Mouse (Mus musculus) kidney, adult 8-10 months (tissue): ENCODE measurements around the gene Fam72a.

Source experiments
- DNase-seq, 2 experiments: peaks; one replicate each; pipeline ENCODE4 v3.0.0; 2022

Gene Fam72a

DNA sequence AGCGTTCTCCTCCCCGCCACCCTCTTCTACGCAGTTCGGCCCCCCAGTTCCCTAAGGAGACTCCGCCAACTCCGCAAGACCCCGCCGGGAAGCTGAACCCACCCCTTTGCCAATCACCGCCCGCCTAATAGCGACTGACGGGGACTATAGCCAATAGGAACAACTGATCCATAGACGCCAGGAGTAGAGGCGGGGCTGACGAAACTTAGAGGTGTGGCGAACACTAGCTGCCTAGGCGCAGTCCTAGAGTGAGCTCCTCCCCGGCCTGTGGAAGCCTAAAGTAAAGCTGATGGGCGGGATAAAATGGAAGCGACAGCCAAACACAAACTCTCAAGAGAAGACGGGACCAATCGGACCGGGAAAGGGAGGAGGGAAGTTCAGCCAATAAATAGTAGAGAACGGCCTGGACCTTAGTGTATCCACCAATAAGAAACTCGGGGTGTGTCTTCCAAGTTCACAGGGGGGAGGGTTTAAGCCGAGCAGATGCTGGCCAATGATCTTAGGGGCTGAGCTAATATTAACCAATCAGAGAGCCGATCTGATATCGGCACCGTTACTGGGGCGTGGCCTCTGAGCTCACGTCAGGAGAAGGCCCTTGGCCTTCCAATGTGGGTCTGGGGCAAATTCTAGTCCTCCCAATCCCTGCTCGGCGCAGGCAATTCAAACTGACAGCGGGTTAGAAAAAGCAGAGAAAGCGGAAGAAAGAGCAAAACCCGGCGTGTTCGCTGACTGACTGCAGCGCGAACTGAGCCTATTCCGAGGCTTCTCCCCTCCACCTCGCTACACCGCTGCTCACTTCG, at the start of gene Fam72a, which contains the start of gene Srgap2:
Gene Fam72a (plus strand): TSS at position 623 of the 800 bp plus-strand sequence.
Gene Srgap2 (minus strand): TSS at position 72 of the 800 bp plus-strand sequence.
- peak; percentile 99 to 100 for DNase-seq

GRCm38 (mm10) chr1:131478770-131479305, 48.9 kb upstream of the Fam72a start:
- DNase-seq = peak; percentile 48 to 66

DNA sequence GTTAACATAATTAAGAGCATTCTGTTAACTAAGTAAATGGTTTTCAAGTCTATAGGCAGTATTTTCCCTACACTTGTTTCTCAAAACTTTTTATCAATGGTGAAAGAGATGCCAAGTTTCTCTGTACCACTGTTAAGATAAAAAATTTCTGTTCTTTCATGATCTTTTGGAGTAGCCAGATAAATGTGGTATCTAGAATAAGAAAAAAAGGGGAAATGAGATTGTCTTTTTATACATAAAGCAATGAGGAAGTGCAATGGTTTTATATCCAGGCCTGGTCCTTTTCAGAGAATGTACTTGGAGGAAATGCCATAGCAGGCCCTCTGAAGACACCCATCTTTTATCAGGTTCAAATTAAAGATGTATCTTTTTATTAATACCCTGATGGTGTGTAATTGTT, 46.3 kb upstream of the Fam72a start:
- DNase-seq = no peak

DNA sequence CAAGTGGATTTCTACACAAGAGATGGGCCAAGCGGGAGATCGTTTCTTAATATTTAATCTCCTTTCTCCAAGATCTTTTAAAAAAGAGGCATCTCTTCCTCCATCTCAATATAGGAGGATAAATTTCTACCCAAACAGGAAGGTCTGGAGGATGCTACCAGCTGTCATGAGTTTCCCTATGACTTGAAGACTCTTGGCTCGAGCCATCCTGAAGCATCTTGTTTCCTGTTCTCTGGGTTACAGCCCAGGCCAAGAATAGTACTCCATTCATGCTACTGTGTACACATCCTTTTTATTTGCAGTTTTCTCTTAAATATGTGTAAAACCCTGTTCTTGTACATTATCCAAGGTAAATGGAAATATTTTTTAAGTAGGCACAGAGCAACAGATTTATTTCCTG, 45.5 kb upstream of the Fam72a start:
- peak in 1 of 2 experiments; percentile 19 for DNase-seq

DNA sequence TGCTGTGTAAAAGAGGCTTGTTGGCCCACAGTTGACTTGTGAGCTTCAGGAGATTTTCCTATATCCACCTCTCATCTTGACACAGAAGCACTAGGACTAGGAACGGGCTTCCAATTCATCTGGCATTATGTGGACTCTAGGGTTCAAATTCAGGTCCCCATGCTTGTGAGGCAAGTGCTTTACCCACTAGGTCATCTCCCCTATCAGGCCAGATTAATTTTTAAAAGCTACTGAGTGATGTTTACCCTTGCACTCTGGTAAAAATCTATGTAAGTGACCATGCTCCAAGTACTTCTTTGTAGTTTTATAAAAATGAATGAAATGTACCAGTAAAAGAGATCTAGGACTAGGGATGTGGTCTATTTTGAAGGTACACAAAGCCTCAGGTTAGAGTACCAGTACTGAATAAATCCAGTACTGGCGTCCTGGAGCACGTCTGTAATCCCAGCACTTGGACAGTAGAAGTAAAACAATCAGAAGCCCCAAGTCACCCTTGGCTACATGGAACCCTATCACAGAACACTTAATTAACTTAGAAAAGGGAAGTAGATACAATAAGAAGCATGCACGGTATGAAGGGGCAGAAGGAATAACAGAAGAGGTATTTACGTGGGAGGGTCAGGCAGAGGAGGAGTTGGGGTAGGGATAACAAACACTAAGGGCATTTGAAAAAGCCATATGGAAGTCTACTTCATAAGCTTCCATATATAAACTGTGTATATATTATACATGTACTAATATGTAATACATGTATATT, 41.4 kb upstream of the Fam72a start:
- peak in 1 of 2 experiments; percentile 18 for DNase-seq

DNA sequence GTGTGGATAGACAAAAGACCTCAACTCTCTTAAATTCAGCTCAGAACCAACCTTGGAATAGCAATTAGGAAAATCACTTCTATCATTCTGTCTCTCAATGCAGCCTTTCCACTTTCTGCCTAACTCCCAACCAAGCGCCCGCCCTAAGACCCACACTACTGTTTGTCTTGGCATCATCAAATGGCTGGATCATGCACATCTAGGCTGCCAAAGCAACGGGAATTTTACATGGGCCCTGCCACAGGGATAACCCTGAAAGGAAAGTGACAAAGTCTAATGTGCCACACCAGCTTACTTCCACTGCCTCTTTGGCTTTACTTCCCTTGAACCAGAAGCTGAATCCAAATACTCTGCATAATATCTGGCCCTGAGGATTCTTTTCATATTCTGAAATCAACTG, 38.4 kb upstream of the Fam72a start:
- DNase-seq = peak in 1 of 2 experiments; percentile 43

DNA sequence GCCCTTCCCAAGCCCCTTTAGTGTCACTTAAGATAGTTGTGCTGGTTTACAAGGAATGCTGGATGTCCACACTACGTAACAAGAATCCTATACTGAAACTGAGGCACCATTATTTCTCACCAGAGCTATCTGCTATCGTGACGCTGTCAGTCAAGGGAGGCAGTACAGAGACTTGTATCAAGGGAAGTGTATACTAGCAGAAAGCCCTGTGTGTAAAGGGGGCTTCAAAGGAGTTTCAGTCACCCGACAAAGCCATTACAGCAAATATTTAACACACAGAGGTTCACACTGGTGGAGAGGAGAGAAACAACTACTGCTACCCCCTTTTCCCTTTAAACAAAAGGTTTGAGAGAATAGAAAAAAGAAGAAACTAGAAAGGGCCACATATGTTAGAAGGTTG, 36.1 kb upstream of the Fam72a start:
- no peak for DNase-seq

GRCm38 (mm10) chr1:131492360-131492759, 35.3 kb upstream of the Fam72a start:
- DNase-seq = no peak

- peak in 1 of 2 experiments; percentile 12 for DNase-seq
Measured at GRCm38 (mm10) chr1:131493966-131494898, 33.5 kb upstream of the Fam72a start.

DNA sequence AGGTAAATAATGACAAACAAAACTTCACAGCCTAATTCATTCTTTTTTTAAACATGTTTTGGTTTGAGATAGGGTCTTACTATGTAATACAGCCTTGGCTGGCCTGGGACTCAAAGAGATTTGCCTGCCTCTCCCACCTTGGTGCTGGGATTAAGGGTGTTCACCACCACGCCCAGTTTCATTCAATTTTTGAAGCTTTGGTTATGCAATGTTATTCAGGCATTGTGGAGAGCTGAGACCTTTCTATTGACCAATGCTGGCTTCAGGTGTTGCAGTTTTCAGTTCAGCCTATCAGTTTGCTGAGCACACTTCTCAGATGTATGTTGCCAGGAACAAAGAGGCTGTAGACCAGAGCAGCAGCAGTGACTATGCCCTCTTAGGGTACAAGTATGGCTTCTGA, 29.5 kb upstream of the Fam72a start:
- no peak for DNase-seq

GRCm38 (mm10) chr1:131501681-131502080, 26.0 kb upstream of the Fam72a start:
- no peak for DNase-seq

DNA sequence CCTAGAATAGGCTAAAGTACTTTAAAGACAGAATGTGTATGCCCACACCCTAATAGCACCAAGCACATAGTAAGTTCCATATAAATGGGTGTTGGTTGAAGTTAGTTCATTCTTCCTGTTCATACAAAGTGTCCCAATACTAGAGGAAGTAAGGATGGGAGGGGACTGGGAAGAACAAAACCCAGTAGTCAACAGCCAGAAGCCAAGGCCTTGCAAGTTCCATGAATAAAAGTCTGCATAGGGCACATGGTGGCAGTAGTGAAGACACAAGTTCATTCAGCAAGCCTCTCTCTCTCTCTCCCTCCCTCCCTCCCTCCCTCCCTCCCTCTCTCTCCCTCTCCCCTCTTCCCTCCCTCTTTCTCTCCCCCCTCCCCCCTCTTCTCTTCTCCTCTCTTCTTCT, 16.6 kb upstream of the Fam72a start:
- DNase-seq = no peak

DNA sequence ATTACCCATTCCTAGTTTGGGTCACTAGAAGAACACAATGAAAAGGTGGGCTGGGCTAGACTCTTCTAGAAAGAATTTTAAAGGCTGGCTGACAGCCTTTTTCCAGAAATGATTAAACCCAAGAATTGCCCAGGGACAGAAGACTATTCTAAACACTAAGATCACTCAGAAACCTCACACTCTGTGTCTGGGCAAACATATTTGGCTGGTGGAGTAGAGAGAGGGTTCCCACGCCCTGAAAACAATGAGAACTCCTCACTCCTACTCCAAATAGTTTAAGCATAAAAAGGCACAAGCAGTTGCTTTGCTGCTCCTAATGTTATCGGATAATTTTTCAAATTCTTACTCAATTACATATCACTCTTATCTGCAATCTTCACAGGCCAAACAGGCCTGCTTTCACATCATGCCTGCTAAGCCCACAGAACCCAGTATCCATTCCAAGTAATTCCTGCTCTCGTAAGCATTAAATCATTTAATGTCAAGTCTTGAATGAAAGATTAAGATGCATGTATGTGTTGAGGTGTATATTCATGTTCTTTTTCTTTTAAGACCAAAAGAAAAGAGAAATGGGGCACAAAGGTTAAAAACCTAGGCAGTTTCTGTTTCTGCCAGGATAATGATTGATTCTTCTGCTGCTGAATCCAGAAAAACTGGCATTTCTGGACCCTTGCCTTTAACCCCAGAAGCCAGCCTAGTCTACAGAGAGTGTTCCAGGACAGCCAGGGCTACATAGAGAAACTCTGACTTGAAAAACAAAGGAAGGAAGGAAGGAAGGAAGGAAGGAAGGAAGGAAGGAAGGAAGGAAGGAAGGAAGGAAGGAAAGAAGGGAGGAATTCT, 15.8 kb upstream of the Fam72a start:
- peak; percentile 44 to 50 for DNase-seq

DNA sequence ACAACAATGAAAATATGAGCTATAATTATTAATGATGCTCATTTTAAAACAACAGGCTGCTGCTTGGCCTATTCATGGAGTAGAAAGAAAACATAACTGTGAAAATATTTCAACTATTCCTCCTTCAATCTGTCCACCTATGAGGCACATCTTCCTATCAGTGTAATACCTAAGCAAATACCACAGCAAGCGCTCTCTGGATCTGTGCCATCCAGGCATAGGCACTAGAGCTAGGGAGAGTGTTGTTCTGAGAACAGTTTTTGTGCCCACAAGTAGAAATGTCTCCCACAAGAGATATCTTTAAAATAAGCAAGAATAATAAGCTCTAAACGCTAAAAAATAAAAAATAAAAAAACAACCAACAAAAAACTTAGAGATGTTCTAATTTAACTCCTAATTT, 14.6 kb upstream of the Fam72a start:
- no peak for DNase-seq

DNA sequence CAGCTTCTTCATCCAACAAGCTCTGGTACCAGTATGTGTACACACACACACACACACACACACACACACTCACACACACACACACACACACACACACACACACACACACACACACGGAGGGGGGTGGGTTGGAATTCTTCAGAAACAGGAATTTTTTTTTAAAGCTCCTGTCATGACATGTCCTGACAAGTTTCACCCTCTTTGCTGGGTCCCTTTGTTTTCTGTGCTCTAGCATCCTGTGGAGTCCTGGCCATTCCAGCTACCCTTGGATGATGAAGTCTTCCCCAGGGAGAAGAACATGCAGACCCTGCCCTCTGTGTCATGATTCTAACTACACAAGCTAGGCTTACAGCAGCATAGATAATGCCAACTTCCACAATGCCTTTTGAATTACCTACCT, 13.5 kb upstream of the Fam72a start:
- DNase-seq = no peak

DNA sequence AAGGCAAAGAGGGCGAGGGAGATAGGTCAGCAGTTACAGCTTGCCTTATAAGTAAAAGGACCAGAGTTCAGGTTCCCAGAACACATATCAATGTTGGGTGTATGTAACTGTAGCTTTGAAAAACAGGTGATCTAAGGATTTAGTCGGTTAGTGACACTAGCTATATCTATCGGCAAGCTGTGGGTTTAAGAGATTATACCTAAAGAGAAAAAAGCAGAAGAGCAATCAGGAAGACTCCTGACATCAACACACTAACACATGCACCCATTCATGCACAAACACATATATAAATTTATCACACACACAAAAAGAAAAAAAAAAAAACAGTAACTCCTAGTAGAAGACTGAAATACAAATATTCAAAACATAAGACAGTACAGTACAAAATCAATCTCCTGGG, 11.1 kb upstream of the Fam72a start:
- no peak for DNase-seq

GRCm38 (mm10) chr1:131523794-131524193, 3.9 kb upstream of the Fam72a start:
- no peak for DNase-seq

DNA sequence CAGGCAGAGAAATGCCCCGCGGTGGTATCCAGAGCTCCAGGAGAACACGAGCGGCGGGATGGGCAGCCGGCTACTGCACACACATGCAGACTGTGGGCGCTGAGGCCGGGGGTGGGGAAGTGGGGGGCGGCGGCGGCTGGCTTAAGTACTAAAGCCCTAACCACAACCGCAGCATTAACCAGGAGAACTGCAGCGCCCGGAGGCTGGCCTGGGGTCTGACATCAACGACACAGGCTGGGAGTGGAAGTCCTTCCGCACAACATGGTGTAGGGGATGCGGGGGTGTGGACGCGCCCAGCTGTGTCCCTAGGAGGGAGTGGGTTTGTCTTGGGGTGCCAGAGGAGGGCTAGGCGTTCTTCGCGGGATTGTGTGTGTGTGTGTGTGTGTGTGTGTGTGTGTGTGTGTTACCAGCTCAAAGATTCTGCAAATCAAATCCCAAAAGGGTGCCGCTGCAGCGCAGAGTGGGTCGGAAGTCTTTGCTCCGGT, 2.6 kb upstream of the Fam72a start:
- DNase-seq = peak in 1 of 2 experiments; percentile 15

DNA sequence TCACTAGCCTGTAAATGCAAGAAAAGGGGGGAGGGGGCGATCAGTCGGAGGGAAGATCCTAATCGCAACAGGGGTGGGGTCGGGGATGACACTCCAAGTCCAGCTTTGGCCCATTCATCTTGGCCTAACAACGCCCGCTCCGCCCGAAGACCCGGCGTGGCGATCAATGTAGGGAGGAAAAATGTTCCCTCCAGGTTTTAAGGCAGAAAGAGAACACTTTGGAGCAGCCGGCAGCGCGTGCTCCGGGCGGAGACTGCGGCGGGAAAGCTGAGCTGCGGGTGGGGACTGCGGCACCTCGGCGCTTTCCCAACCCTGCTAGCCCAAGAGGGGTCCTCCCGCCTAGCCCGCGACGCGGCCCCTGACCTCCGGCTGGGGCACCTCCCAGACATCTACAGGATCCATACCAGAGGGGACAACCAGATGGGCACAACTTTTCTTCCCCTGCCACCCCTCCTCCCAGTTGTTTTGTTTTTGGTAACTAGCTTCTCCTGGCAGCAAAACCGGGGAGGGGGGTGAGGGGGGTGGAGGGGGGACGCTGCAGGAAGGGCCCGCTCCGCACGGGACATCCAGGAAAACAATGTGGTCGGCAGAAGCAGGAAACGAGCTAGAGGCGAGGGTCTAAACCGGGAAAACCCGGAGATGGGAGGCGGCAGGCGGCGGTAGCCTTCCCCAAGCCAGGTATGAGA, 2.0 kb upstream of the Fam72a start:
- DNase-seq = peak in 1 of 2 experiments; percentile 28

DNA sequence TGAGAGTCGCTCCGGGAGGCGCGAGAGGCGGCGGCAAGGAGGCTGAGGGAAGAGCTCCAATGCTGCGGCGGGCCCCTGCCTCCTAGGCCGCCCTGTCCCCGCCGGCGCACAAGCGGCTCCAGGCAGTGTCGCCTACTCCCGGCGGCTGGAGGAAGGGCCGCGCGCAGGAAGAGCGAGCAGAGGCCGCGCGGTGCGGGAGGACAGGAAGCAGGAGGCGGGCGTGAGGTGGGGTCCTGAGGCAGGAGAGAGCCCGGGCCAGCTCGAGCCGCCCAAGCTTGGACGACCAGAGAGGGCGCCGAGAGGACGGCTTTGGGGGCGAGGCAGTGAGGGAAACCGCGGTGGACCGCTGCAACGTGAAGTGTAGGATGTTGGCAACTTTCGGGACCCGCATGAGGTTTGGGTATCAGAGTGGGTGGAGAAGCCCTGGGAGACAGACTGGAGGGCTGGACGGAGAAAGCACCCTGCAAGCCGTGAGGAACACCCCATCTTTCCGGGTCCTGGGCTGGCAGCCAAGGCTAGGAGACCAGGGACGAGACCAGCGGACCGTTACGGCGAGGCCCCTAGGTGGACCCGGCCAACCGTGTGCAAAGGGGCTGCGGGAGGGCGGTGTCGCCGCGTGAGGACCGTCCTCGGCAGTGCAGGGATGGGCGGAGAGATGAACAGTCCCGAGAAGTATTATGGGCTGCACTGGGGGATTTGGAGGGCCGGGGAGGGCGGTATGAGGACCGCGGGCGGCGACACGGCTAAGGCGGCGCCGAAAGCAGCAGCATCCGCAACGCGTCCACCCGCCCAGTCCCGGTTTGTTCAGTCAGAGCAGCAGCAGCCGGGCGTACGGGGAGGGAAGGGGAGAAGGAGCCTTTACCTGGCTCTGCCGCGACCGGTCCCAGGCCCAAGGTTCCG, 1.1 kb upstream of the Fam72a start:
- DNase-seq = peak; percentile 59 to 69
